Mouse (Mus musculus) thymus, adult 2 months (tissue): ENCODE data around the gene Dcaf6.

Experiments used
- CTCF ChIP-seq: fragments of 200-500 bp; IDR thresholded peaks from 2 replicates; pipeline ENCODE4 v1.5.1; 2012; ENCODE audit warnings: mild to moderate bottlenecking, control low read depth, low read length, moderate library complexity, borderline replicate concordance; ENCODE audit not compliant: control insufficient read depth, poor library complexity, insufficient read depth; ENCODE audit errors: extremely low read depth
- POLR2A ChIP-seq: fragments of 200-500 bp; IDR thresholded peaks from 2 replicates; pipeline ENCODE4 v1.6.1; 2012; ENCODE audit warnings: mild to moderate bottlenecking, low read length, control low read depth, moderate library complexity; ENCODE audit not compliant: control insufficient read depth, poor library complexity, insufficient read depth; ENCODE audit errors: extremely low read depth

- TF ChIP-seq CTCF, result no peak
- TF ChIP-seq POLR2A, result no peak
These were observed 177.9 kb downstream of the Dcaf6 start for GRCm38 (mm10) chr1:165282222-165282966.
